In genomic region chr10:127945432-127946064, GRCm38 (mm10) we compare ENCODE assay signal across 8 mouse cellular contexts. TPM values are rescaled to one million over a fixed set of nuclear protein-coding genes. Genes with fewer than 3 reads are reported as not detected.
DNase-seq lines count a peak whose midpoint lies in the region; ATAC-seq and TF ChIP-seq lines count a peak whose summit lies in the region.

No protein-coding gene starts in this region.

- H3K27me3 ChIP-seq in heart, postnatal 0 days (ENCODE audit: control insufficient read depth, insufficient read depth, low read length) = no peaks in the 10 kb centered on the region
- no peaks in the 10 kb centered on the region for H3K27me3 ChIP-seq in small intestine, adult 2 months (ENCODE audit: control insufficient read depth, insufficient read depth, low read length)

- no peak overlapping the region for H3K4me3 ChIP-seq in heart, postnatal 0 days (ENCODE audit: low read depth, low read length)
- H3K4me3 ChIP-seq in lung, adult 2 months (replicated peaks; ENCODE audit: extremely low read depth, low read depth, low read length) = no peak overlapping the region
- H3K4me3 ChIP-seq in small intestine, adult 2 months (ENCODE audit: low read depth, low read length) = no peak overlapping the region

- no peak for TF ChIP-seq EP300 in heart, postnatal 0 days (IDR thresholded peaks at IDR 0.05; ENCODE audit: low read depth)

- peak; percentile 33 for DNase-seq in gastrocnemius, adult 18-20 months (ENCODE audit: low spot score)
- DNase-seq in gastrocnemius, postnatal 4 days (ENCODE audit: low spot score in 2 of 2) = no peak
- peak; percentile 73 for DNase-seq in WW6 (ENCODE audit: low read depth, low spot score)
- peak; percentile 74 for DNase-seq in embryo, embryonic 11 days
- DNase-seq in heart, postnatal 0 days (ENCODE audit: low spot score) = peak; percentile 43
- DNase-seq in kidney, postnatal 25 days = peak; percentile 56 to 57
- peak; percentile 39 for DNase-seq in lung, adult 2 months

- H3K4me1 ChIP-seq in heart, postnatal 0 days (ENCODE audit: control insufficient read depth, insufficient read depth) = no peaks in the 10 kb centered on the region
- no peaks in the 10 kb centered on the region for H3K4me1 ChIP-seq in lung, adult 2 months (ENCODE audit: control insufficient read depth, insufficient read depth, low read length)
- H3K4me1 ChIP-seq in small intestine, adult 2 months (ENCODE audit: control insufficient read depth, insufficient read depth, insufficient read length, low read length) = peaks cover 8% of the 10 kb centered on the region; the same call in 1 of the 2 replicates

- no peaks in the 10 kb centered on the region for H3K36me3 ChIP-seq in heart, postnatal 0 days (replicated peaks; ENCODE audit: control insufficient read depth, insufficient read depth, low read length)
- no peaks in the 10 kb centered on the region for H3K36me3 ChIP-seq in small intestine, adult 2 months (ENCODE audit: control insufficient read depth, insufficient read depth, low read length)

- no peak overlapping the region for H3K9ac ChIP-seq in heart, postnatal 0 days (replicated peaks; ENCODE audit: low read depth, low read length)

- H3K27ac ChIP-seq in heart, postnatal 0 days (ENCODE audit: low read depth) = no peak overlapping the region
- H3K27ac ChIP-seq in small intestine, adult 2 months (ENCODE audit: insufficient read depth, low read depth, low read length) = no peak overlapping the region

- no peak overlapping the region for H3K4me2 ChIP-seq in heart, postnatal 0 days (ENCODE audit: low read depth, low read length)

- no peaks in the 10 kb centered on the region for H3K9me3 ChIP-seq in heart, postnatal 0 days (replicated peaks; ENCODE audit: control insufficient read depth, low read length)

- 33% methylated on average over 5 of the region's 5 CpGs for WGBS in heart, postnatal 0 days
- WGBS in lung, adult 2 months = 39% methylated on average over 5 of the region's 5 CpGs
- WGBS in small intestine, adult 2 months = 22% methylated on average over 5 of the region's 5 CpGs

- peak; percentile 85 for TF ChIP-seq CTCF in heart, postnatal 0 days (IDR thresholded peaks at IDR 0.05; ENCODE audit: low read depth)
- TF ChIP-seq CTCF in lung, adult 2 months (IDR thresholded peaks at IDR 0.05; ENCODE audit: insufficient read depth, low read length) = peak; percentile 41; the same call in 1 of the 2 replicates
- peak; percentile 55; the same call in 1 of the 2 replicates for TF ChIP-seq CTCF in small intestine, adult 2 months (IDR thresholded peaks at IDR 0.05; ENCODE audit: extremely low read depth, insufficient read length, insufficient replicate concordance, low read depth, low read length)

- TF ChIP-seq POLR2A in lung, adult 2 months (IDR thresholded peaks at IDR 0.05; ENCODE audit: borderline replicate concordance, extremely low read depth, low read depth, low read length) = no peak
- no peak for TF ChIP-seq POLR2A in small intestine, adult 2 months (IDR thresholded peaks at IDR 0.05; ENCODE audit: low read depth, low read length)

- ATAC-seq in heart, postnatal 0 days (ENCODE audit: insufficient read depth, low read depth) = peak; percentile 71; the same call in 1 of the 2 replicates

RNA-seq across cellular contexts. Expression of gene Sdr9c7, which starts 47.2 kb away (rescaled TPM):
- not detected for total RNA-seq in gastrocnemius, adult 18-20 months (2021)
- total RNA-seq in gastrocnemius, postnatal 4 days (2021) = not detected
- total RNA-seq in heart, postnatal 0 days (2014; rRNA removed; ENCODE audit: low replicate concordance) = not detected in 2 replicates
- not detected in 2 replicates for polyA plus RNA-seq in heart, postnatal 0 days (2015; fragmentation: Nextera tagmentation; extraction: Ambion mirVana)
- 2.9 TPM in 1 of 2 replicates, not detected in the other for polyA plus RNA-seq in lung, adult 2 months (2012; rRNA removed)
- 0.70 TPM in 1 of 2 replicates, not detected in the other for polyA plus RNA-seq in small intestine, adult 2 months (2012; rRNA removed)

RNA-seq across cellular contexts. Expression of gene Rdh7, which starts 56.9 kb away (rescaled TPM):
- total RNA-seq in gastrocnemius, adult 18-20 months (2021) = under 1 TPM in 1 of 2 experiments, not detected in 1; 0.38 TPM
- under 1 TPM in 1 of 2 experiments, not detected in 1; 0.52 TPM for total RNA-seq in gastrocnemius, postnatal 4 days (2021)
- total RNA-seq in heart, postnatal 0 days (2014; rRNA removed; ENCODE audit: low replicate concordance) = 0.46 TPM in 1 of 2 replicates, not detected in the other
- not detected in 2 replicates for polyA plus RNA-seq in heart, postnatal 0 days (2015; fragmentation: Nextera tagmentation; extraction: Ambion mirVana)
- 0.12 and 0.72 TPM in 2 replicates for polyA plus RNA-seq in lung, adult 2 months (2012; rRNA removed)
- polyA plus RNA-seq in small intestine, adult 2 months (2012; rRNA removed) = 30.9 and 73.0 TPM in 2 replicates

Comparison
In these comparisons a context has a peak if more than half of its experiments do, and no peak if none do; other contexts are left out.
1. DNase-seq: peak in gastrocnemius, adult 18-20 months (single experiment), WW6 (single experiment), embryo, embryonic 11 days (single experiment), heart, postnatal 0 days (single experiment), kidney, postnatal 25 days (2 of 2) and lung, adult 2 months (single experiment); none in gastrocnemius, postnatal 4 days (0 of 2).
2. Peak in every context shown above with its lines, with median percentiles within 50 percentile points of each other: CTCF ChIP-seq.